Mouse (Mus musculus) CH12.LX (cell line): ENCODE measurements around the gene Bsdc1.

Experiments used
- CTCF ChIP-seq, 2 experiments: IDR thresholded peaks in 1 of 2; conservative IDR thresholded peaks in 1 of 2; 2 replicates each; pipeline ENCODE4 v1.5.1; 2011 to 2012; ENCODE audit warnings: low read depth in 2 of 2, low read length in 2 of 2, improper control_type of control experiment in 1 of 2, inconsistent platforms in 1 of 2, mild to moderate bottlenecking in 1 of 2, moderate library complexity in 1 of 2
- ELF1 ChIP-seq: IDR thresholded peaks from 2 replicates; pipeline ENCODE4 v1.6.1; 2014; ENCODE audit warnings: low read depth, mild to moderate bottlenecking, inconsistent platforms, low read length, improper control_type of control experiment
- MAX ChIP-seq: IDR thresholded peaks from 2 replicates; pipeline ENCODE4 v1.6.1; 2011; ENCODE audit warnings: low read length, improper control_type of control experiment
- TBP ChIP-seq: conservative IDR thresholded peaks from 2 replicates; pipeline ENCODE4 v1.6.1; 2011; ENCODE audit warnings: low read depth, low read length, improper control_type of control experiment
- ZMIZ1 ChIP-seq: IDR thresholded peaks from 2 replicates; pipeline ENCODE4 v1.6.1; 2012; ENCODE audit warnings: low read depth, mild to moderate bottlenecking, inconsistent platforms, low read length, improper control_type of control experiment

GRCm38 (mm10) chr4:129516925-129517324 lies 55.5 kb downstream of the Bsdc1 start:
- no peak for TF ChIP-seq MAX
- TF ChIP-seq ZMIZ1, result no peak
- TF ChIP-seq CTCF (conservative IDR thresholded peaks at IDR 0.05 in 1 of 2, IDR thresholded peaks at IDR 0.05 in 1 of 2; ENCODE audit: low read depth in 2 of 2, low read length in 2 of 2), result no peak
- no peak for TF ChIP-seq TBP
- TF ChIP-seq ELF1, result no peak
